Mouse (Mus musculus) midbrain, postnatal 0 days (tissue): ENCODE results near the gene Mb21d2. TPM values are rescaled to one million over a fixed set of nuclear protein-coding genes. Genes with fewer than 3 reads are reported as not detected.

Experiments
- ATAC-seq: fragments of 200-750 bp; cut with Nextera tagmentation; 2 replicates; pipeline ENCODE4 v1.8.0; 2017; ENCODE audit warnings: moderate number of reproducible peaks, mild to moderate bottlenecking, moderate TSS enrichment, moderate library complexity; ENCODE audit not compliant: low FRiP score
- DNase-seq: peaks from one replicate; pipeline ENCODE4 v3.0.0-alpha.2; 2015; ENCODE audit warnings: low spot score
- H3K27ac ChIP-seq: fragments of 300-500 bp; sonication (generic); 2 replicates; pipeline ENCODE4 v1.5.1; 2014; ENCODE audit warnings: low read depth, mild to moderate bottlenecking, low read length, mixed read lengths
- H3K27me3 ChIP-seq: fragments of 300-500 bp; sonication (generic); 2 replicates; pipeline ENCODE4 v1.6.1; 2014; ENCODE audit warnings: low read length, control low read depth, mixed read lengths; ENCODE audit not compliant: insufficient read depth
- H3K36me3 ChIP-seq: fragments of 300-500 bp; sonication (generic); 2 replicates; pipeline ENCODE4 v1.6.1; 2014; ENCODE audit warnings: low read length, control low read depth, mixed read lengths; ENCODE audit not compliant: insufficient read depth
- H3K4me1 ChIP-seq: fragments of 300-500 bp; sonication (generic); 2 replicates; pipeline ENCODE4 v1.6.1; 2014; ENCODE audit warnings: mild to moderate bottlenecking, control low read depth, antibody characterized with exemption, low read length, mixed read lengths; ENCODE audit not compliant: insufficient read depth
- H3K4me2 ChIP-seq: fragments of 300-500 bp; sonication (generic); 2 replicates; pipeline ENCODE4 v1.6.1; 2014; ENCODE audit warnings: low read depth, mild to moderate bottlenecking, low read length, mixed read lengths; ENCODE audit not compliant: poor library complexity, severe bottlenecking
- H3K4me3 ChIP-seq: fragments of 300-500 bp; sonication (generic); 2 replicates; pipeline ENCODE4 v1.5.1; 2014; ENCODE audit warnings: low read depth, mild to moderate bottlenecking, low read length, moderate library complexity
- H3K9ac ChIP-seq: fragments of 300-500 bp; sonication (generic); replicated peaks from 2 replicates; pipeline ENCODE4 v1.6.1; 2014; ENCODE audit warnings: mild to moderate bottlenecking, low read length, moderate library complexity, mixed read lengths; ENCODE audit not compliant: poor library complexity, severe bottlenecking
- H3K9me3 ChIP-seq: fragments of 300-500 bp; sonication (generic); 2 replicates; pipeline ENCODE4 v1.6.1; 2016; ENCODE audit warnings: low read length, control low read depth
- CTCF ChIP-seq: IDR thresholded peaks from 2 replicates; pipeline ENCODE4 v1.5.1; 2016; ENCODE audit warnings: antibody characterized with exemption, mild to moderate bottlenecking
- WGBS: fragments of 180-500 bp; shearing (Covaris S2); extraction: QIAGEN DNeasy Blood & Tissue Kit; methylation state at CpG from one replicate; pipeline ENCODE4 v1.1.7; 2014; 5-methylcytosine and 5-hydroxymethylcytosine counted together
- polyA plus RNA-seq: library from polyadenylated mRNA; unstranded; fragments of >200 nt; fragmentation: Nextera tagmentation; extraction: Ambion mirVana; gene quantifications from 2 replicates; pipeline ENCODE4 v1.2.1, GENCODE M21; 2015
- total RNA-seq: library from RNA; depleted of rRNA; stranded (reverse); fragments of >200 nt; gene quantifications from 2 replicates; pipeline ENCODE4 v1.2.3, GENCODE M21; 2014

Gene Mb21d2
- total and polyA plus RNA-seq, 2 experiments from 2014 or later, result 16.9 to 51.5 TPM

- H3K4me3 ChIP-seq, result no peak overlapping the region
- ATAC-seq, result no peak
- WGBS, result 97% methylated on average over 7 of the region's 7 CpGs
These were observed 32.9 kb downstream of the Mb21d2 start for GRCm38 (mm10) chr16:28896571-28896970.

GRCm38 (mm10) chr16:28894872-28895271 lies 34.6 kb downstream of the Mb21d2 start:
- Histone ChIP-seq H3K4me3 (no peak overlapping the region), H3K36me3 (no peaks in the 10 kb centered on the region), H3K4me2 (no peak overlapping the region), H3K27me3 (no peaks in the 10 kb centered on the region), H3K9me3 (no peaks in the 10 kb centered on the region), H3K9ac (no peak overlapping the region), H3K4me1 (peaks cover 3% of the 10 kb centered on the region; the same call in 1 of the 2 replicates), H3K27ac (no peak overlapping the region)
- ATAC-seq, result no peak
- WGBS, result 57% methylated on average over 6 of the region's 6 CpGs
- TF ChIP-seq CTCF, result no peak
- no peak for DNase-seq

More at GRCm38 (mm10) chr16:28896571-28896970, 32.9 kb downstream of the Mb21d2 start:
- no peak for DNase-seq
- no peak overlapping the region for H3K9ac ChIP-seq
- peaks cover 3% of the 10 kb centered on the region; the same call in 1 of the 2 replicates for H3K4me1 ChIP-seq
- TF ChIP-seq CTCF, result no peak
- H3K4me2 ChIP-seq, result no peak overlapping the region
- no peaks in the 10 kb centered on the region for H3K27me3 ChIP-seq
- no peaks in the 10 kb centered on the region for H3K36me3 ChIP-seq
- no peak overlapping the region for H3K27ac ChIP-seq
- no peaks in the 10 kb centered on the region for H3K9me3 ChIP-seq

DNA sequence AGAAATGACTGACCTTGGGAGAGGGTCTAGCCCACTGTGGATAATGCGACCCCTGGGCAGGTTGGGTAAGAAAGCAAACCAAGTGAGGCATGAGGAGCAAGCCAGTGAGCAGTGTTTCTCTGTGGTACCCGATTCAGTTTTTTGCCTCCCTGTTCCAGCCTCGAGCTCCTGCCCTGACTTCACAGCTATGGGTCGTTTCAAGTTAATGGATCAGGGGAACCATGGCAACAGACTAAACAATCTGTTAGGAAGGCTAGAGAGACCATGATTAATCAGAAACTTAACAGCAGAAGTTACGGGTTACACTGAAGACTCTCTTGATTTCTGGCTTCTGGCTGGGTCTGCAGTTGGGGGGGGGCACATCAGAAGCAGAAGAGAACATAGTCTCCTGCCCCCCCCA lies 36.2 kb downstream of the Mb21d2 start:
- no peaks in the 10 kb centered on the region for H3K9me3 ChIP-seq
- H3K36me3 ChIP-seq, result no peaks in the 10 kb centered on the region
- no peak overlapping the region for H3K4me3 ChIP-seq
- no peak overlapping the region for H3K9ac ChIP-seq
- H3K4me2 ChIP-seq, result no peak overlapping the region
- no peak overlapping the region for H3K27ac ChIP-seq
- no peak for DNase-seq
- no peaks in the 10 kb centered on the region for H3K27me3 ChIP-seq
- TF ChIP-seq CTCF, result no peak
- ATAC-seq, result no peak
- H3K4me1 ChIP-seq, result peaks cover 2% of the 10 kb centered on the region; the same call in 1 of the 2 replicates
- 34% methylated on average over 5 of the region's 5 CpGs for WGBS

DNA sequence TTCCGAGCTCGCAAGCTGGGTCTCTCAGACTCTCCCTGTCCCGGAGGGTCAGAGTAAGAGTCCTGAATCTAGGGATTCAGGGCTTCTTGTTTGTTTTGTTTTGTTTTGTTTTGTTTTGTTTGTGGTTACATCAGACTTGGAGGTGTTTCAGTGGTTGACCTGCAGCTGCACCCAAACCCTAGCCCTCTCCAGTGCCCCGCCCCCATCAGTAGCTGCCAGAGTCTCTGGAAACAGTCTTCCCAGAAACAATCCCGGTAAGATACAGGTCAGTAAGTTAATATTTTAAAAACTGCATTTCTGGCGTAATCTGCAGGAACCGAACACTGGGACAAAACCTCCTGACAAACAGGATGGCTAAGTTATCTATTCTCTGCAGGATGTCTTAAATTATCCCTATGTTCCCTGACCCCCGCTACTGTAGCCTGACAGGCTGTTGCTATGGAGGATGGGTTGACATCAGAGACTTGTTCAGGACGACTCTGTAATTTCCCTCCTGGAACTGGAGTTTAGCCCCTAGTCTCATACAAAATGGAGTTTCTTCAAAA lies 43.2 kb downstream of the Mb21d2 start:
- TF ChIP-seq CTCF, result no peak
- no peaks in the 10 kb centered on the region for H3K36me3 ChIP-seq
- no peak overlapping the region for H3K27ac ChIP-seq
- H3K9ac ChIP-seq, result no peak overlapping the region
- DNase-seq, result no peak
- 78% methylated on average over 9 of the region's 9 CpGs for WGBS
- no peak overlapping the region for H3K4me3 ChIP-seq
- H3K4me2 ChIP-seq, result no peak overlapping the region
- ATAC-seq, result no peak
- H3K27me3 ChIP-seq, result no peaks in the 10 kb centered on the region
- H3K4me1 ChIP-seq, result peaks cover 16% of the 10 kb centered on the region; the same call in 1 of the 2 replicates
- H3K9me3 ChIP-seq, result no peaks in the 10 kb centered on the region

DNA sequence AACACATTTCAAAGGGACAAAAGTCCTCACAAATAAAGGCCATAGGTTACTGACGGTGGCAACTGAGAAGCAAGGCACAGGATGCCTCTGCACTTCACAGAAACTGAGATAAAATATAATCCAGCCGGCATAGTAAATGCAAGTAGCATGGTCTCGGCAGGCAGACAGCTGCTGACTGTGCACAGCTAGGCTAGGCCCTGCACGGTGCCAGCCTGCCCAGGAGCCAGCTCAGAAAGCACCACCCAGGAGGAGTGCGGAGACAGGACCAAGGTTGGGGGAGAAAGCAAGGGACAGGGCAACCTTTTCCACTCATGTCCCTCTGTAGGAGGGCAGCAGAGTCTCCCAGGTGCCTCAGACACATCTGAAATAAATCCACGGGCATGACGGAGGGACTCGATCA lies 44.0 kb downstream of the Mb21d2 start:
- DNase-seq (no peak), ATAC-seq (no peak)
- H3K9ac ChIP-seq, result no peak overlapping the region
- no peaks in the 10 kb centered on the region for H3K27me3 ChIP-seq
- no peak overlapping the region for H3K4me3 ChIP-seq
- 68% methylated on average over 8 of the region's 8 CpGs for WGBS
- H3K4me1 ChIP-seq, result peaks cover 16% of the 10 kb centered on the region; the same call in 1 of the 2 replicates
- H3K27ac ChIP-seq, result no peak overlapping the region
- no peak for TF ChIP-seq CTCF
- H3K9me3 ChIP-seq, result no peaks in the 10 kb centered on the region
- H3K36me3 ChIP-seq, result no peaks in the 10 kb centered on the region
- H3K4me2 ChIP-seq, result no peak overlapping the region

DNA sequence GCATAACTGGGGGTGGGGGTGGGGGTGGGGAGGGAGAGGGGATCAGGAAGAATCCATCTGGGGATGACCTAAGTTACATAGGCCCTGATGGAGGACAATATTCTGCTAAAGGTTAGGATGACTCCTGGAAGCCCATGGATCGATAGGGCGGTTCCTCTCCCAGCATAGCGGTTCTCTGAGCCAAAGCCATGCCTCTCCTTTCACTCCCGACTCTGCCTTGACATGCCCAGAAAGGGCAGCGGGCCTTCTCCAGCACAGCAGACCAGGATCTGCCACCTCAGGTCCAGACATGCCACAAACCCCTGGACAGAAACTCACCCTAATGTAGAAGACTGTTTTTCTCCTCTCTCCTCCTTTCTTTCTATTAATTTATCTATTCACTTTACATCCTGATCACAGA lies 44.8 kb downstream of the Mb21d2 start:
- Histone ChIP-seq H3K4me1 (peaks cover 16% of the 10 kb centered on the region; the same call in 1 of the 2 replicates), H3K27me3 (no peaks in the 10 kb centered on the region), H3K27ac (no peak overlapping the region), H3K4me3 (no peak overlapping the region), H3K4me2 (no peak overlapping the region), H3K9me3 (no peaks in the 10 kb centered on the region), H3K9ac (no peak overlapping the region), H3K36me3 (no peaks in the 10 kb centered on the region)
- WGBS, result 93% methylated on average over 5 of the region's 5 CpGs
- no peak for TF ChIP-seq CTCF
- DNase-seq, result no peak
- no peak for ATAC-seq
